Mouse (Mus musculus): Measurements from ENCODE around the gene Hist3h2ba.

Hist3h2ba gene

GRCm38 (mm10) chr11:58948542-58949479 is at the start of gene Hist3h2ba:
Gene Hist3h2ba, plus strand, starts transcription at chr11:58948920.
- DNase-seq: peak; percentile 56

GRCm38 (mm10) chr11:58901080-58901479 is 47.6 kb upstream of the Hist3h2ba start:
- no peak for DNase-seq

GRCm38 (mm10) chr11:58903511-58904409 is 45.0 kb upstream of the Hist3h2ba start, which contains the start of gene Zfp39:
Gene Zfp39, minus strand, starts transcription at chr11:58904225.
- DNase-seq: peak; percentile 98

DNA sequence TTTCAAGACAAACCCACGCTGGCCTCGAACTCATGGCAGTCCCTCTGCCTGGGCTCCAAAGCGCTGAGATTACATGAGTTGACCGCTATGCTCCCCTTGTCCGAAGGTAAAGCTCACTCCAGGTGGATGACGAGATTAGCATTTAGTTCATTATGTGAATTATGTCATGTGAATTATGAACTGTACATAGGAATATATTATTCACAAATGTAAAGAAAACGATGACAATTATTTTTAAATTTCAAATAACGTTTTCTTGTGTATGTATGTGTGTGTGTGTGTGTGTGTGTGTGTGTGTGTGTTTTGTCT is 44.4 kb upstream of the Hist3h2ba start:
- DNase-seq: no peak

- peak; percentile 54 for DNase-seq
These were observed 43.9 kb upstream of the Hist3h2ba start for GRCm38 (mm10) chr11:58904838-58905237.

DNA sequence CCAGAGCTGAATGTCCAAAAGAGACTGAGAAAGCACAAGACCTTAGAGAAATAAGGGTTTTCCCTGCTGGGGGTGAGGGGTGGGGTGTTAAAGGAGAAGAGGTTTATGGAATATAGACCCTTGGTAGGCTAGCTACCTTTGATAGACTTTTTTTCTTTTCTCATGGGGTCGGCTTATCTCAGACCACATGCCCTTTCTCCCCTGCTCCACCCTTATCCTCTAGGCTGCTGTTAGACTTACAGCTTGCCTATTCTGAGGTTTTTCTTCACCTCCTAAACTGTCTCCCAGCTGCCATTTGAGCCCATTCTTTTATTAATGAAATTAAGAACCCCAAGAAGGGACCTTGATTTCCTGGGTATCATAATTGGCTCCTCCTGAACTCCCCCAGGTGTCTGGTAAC is 34.9 kb upstream of the Hist3h2ba start:
- DNase-seq: no peak

- DNase-seq: peak; percentile 39
These were observed 34.2 kb upstream of the Hist3h2ba start for GRCm38 (mm10) chr11:58914461-58915028.

GRCm38 (mm10) chr11:58916879-58917744 is 31.6 kb upstream of the Hist3h2ba start:
- peak; percentile 76 for DNase-seq

DNA sequence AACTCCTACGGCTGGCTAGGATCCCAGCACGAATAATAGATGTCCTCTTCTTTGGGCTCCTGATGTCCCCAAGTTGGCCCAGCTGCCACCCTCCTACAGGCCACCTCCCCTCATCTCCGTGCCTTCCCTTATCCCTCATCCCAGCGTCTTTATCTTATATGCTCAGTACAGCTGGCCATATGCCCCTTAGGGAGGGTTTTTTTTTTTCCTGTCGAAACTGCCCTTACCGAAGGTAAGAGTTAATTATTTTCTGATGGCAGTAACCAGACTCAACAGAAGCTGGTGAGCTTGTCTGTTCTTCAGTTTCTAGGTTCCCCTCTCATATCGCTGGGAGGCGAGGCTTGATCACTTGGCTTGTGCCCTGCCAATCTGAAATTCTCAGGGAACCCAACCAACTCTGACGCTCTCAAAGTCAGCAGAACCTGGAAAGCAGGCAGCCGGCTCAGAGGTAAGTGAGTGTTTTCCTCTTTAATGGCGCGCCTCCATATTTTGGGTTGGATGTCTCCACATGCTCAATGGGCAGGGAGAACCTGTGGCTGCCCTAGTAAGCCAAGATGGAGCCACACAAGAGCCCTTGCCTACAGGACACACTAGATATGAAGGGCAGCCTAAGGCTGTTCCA is 30.9 kb upstream of the Hist3h2ba start, which contains the start of gene Btnl10:
TSS of gene Btnl10 (plus strand) at position 164 of the 622 bp plus-strand sequence.
- DNase-seq: no peak

GRCm38 (mm10) chr11:58918759-58919158 is 30.0 kb upstream of the Hist3h2ba start:
- DNase-seq: no peak

DNA sequence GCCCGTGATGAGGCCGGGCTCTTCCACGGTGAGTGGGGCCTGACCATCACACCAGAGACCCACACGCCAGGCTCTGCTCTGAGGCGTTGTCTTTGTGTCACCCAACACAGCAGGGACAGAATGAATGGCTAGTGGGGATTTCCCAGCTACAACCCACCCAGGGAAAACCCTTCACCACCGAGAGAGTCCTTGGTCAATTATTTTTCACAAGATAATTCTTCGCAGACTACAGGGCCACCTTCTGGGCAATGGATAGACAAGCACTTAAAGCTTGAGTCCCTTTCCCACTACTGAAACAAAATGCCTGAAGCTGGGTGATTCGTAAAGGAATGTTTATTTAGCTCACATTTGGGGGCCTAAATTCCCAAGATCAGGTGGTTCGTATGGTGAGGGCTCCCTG is 26.3 kb upstream of the Hist3h2ba start:
- no peak for DNase-seq

- DNase-seq: no peak
These were observed 22.1 kb upstream of the Hist3h2ba start for GRCm38 (mm10) chr11:58926651-58927050.

DNA sequence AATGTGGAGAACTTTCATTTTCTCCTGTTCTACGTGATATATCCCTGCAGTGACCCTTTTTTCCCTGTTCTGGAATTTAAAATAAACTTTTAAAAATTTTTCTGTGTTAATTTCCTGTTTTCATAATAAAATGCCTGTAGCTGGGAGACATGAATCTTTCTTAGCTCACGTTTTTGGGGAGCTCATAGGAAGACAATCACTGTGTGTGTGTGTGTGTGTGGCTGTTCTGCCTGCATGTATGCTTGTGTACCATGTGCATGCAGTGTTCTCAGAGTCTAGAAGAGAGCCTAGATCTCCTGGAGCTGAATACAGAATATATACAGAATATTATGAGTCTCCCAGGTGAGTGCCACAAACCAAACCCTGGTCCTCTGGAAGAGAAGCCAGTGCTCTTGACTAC is 21.7 kb upstream of the Hist3h2ba start:
- no peak for DNase-seq

DNA sequence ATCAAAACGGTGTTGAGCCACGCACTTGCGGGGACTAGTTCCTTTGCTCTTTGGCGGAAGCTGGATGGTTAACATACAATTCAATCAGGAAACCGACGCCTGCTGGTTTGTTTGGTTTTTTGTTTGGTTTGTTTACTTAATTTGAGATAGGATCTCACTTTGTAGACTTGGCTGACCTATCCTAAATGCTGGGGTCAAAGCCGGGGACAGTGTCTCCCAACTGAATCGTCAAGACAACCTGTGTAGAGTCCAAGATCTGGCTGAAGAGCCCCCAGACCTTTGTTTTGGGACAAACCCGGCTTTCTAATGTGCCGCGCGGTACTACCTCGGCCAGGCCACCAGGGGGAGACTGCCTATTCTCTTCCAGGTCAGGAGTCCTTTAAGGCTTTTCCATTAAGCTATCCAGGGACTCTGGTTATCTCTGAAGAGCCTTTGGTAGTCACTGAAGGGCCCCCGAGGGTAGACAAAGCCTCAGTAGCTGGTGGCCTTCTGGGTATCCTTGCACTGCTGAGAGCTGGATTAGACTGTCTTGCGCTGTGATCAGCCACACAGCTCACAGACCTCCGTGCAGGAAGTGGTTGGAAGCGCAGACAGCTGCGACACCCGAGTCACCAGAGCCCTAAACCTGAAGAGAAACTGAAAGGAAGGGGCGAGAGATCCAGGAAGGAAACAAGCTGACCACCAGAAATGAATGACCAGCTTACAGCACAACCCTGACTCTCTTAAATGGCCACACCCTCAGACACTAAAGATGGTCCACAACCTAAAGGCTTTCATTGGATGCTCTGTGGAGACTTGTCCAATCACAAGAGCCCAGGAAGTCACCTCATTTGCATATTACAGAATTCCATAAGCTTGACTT is 20.7 kb upstream of the Hist3h2ba start:
- DNase-seq: peak; percentile 77

DNA sequence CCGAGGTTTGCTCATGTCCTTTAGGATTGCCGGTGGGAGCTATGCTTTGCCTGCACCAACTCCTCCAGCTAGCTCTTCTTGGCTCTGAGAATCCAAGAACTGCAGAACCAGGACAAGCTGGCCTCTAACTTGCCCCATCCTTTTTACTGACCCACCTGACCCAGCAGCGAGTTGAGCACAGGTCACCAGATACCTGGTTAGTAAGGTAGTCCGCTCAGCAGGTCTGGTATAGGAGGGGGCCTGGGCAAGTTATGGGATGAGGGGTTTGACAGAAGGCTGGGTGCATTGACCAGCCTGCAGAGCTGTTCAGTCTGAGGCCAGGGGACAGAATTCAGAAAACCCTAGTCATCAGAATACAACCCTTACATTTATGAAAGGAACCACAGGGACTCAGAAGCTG is 19.7 kb upstream of the Hist3h2ba start:
- DNase-seq: no peak

- DNase-seq: no peak
These were observed 19.1 kb upstream of the Hist3h2ba start for GRCm38 (mm10) chr11:58929641-58930040.

DNA sequence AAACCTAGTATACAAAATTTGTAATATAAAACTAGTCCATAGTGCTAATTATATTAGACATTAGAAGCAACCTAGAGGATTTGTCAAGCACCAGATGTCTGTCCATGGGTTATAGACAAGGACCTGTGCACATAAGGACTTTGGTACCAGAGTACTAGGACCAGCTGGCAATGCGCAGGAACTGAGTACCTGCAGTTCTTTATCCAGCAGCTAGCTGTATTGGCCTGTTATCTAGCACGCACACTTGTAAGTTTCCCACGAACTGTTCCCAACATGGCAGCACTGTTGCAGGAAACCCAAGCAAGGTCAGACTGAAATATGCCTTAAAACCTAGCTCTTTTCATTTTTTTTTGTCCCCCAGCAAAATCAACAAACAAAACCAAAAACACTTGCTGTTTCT is 18.5 kb upstream of the Hist3h2ba start:
- DNase-seq: no peak

- no peak for DNase-seq
These were observed 17.1 kb upstream of the Hist3h2ba start for GRCm38 (mm10) chr11:58931576-58931975.

- peak; percentile 17 for DNase-seq
These were observed 10.8 kb upstream of the Hist3h2ba start for GRCm38 (mm10) chr11:58937909-58938308.

DNA sequence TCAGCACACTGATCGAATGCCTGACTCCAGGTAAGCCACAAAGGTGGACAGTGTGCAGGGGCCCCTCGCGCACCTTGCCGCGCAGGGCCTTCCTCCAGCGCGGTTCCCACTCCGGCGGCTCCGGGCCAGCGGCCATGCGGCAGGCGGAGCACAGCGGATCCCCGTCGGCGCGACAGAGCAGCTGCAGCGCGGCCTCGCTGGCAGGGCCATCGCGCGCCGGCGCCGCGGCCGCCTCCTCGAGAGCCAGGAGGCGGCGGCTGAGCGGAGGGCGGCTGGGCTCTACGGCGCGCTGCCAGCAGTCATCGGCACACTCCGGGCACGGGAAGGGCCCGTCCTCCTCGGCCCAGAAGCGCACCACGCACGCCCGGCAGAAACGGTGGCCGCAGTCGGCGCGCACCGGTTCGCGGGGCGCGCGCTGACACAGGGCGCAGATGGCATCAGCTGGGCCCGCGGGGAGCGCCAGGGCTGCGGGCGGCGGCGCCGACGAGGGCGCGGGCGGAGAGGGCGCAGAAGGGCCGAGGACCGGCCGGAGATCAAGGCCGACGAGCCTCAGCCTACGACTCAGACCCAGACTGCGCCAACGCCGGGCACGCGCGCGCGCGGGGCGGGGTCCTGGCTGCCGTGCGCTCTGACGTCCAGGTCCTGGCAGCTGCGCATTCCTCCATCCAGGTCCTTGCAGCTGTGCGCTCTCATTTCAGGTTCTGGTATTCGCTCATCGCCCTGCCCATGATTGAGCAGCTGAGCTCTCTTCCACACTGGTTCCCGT is 10.2 kb upstream of the Hist3h2ba start, which contains the start of gene Rnf187:
TSS of gene Rnf187 (minus strand) at position 595 of the 766 bp plus-strand sequence.
- peak; percentile 96 for DNase-seq
